ENCODE assay signal across 7 mouse cellular contexts in the genomic region with DNA sequence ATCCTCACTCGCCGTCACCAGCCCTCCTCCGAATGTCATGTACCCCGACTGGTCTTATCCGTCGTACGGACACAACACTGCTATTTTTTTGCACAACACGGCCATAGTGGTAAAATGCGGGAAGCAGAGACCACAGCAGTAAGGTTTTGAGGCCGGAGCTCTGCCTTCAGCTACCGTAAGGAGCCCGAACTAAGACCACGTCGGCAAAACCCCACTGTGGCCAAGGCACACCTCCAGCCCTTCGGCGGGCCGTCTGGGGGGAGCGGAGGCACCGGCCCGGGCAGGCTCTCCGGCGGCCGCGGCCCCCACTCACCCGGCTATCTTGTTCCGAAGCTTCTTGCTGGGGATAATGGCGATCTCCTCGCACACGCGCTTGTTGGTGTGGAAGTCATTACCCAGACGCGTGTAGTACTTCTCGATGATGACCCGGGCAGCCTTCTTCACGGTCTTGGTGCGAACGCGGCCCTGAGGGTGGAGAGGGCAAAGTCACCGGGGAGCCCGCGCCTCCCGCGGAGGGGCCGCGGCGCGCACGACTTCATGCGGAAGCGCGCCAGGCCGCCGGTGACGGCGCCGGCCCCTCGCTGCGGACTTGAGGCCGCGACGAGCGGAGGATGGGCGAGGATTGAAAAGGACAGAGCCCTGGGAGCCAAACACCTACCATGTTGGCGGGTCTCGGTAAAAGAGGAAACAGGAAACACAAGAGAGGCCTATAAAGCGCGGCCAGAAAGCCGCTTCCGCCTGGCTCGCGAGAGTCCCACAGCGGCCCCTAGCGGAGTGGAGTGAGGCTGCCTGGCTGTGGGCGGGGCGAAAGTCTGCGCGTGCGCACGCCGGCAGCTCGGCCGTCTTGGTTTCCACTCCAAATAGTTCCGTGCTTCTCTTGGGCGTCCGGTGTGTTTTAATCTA. TPM values are rescaled to one million over a fixed set of nuclear protein-coding genes. Genes with fewer than 3 reads are reported as not detected.
DNase-seq lines count a peak whose midpoint lies in the region; ATAC-seq lines count a peak whose summit lies in the region.

A gene (minus strand): TSS at position 711 of the 903 bp plus-strand sequence.

- H3K36me3 ChIP-seq in embryonic facial prominence, embryonic 11.5 days (replicated peaks; ENCODE audit: control insufficient read depth, insufficient read depth, low read depth, low read length) = peaks cover 4% of the 10 kb centered on the region
- peaks cover 30% of the 10 kb centered on the region for H3K36me3 ChIP-seq in limb, embryonic 11.5 days (ENCODE audit: control insufficient read depth, insufficient read depth, low read length)
- H3K36me3 ChIP-seq in midbrain, embryonic 14.5 days (ENCODE audit: control insufficient read depth, insufficient read depth, low read length) = peaks cover 32% of the 10 kb centered on the region

- peak within 1 kb of the TSS; percentile 96 for H3K4me3 ChIP-seq in embryonic facial prominence, embryonic 11.5 days (ENCODE audit: low read depth, low read length)
- H3K4me3 ChIP-seq in limb, embryonic 11.5 days (ENCODE audit: low read depth, low read length) = peak within 1 kb of the TSS; percentile 97
- H3K4me3 ChIP-seq in midbrain, embryonic 14.5 days (replicated peaks; ENCODE audit: low read depth, low read length) = peak within 1 kb of the TSS; percentile 82

- H3K4me1 ChIP-seq in embryonic facial prominence, embryonic 11.5 days (ENCODE audit: control insufficient read depth, insufficient read depth, low read length) = no peaks in the 10 kb centered on the region; the same call in none of the 2 replicates
- peaks cover 11% of the 10 kb centered on the region for H3K4me1 ChIP-seq in limb, embryonic 11.5 days (ENCODE audit: control insufficient read depth, insufficient read depth, low read length)
- peaks cover 17% of the 10 kb centered on the region for H3K4me1 ChIP-seq in midbrain, embryonic 14.5 days (ENCODE audit: control insufficient read depth, insufficient read depth, low read length)

- peak; percentile 98 for DNase-seq in adrenal gland, postnatal 14 days
- DNase-seq in embryonic facial prominence, embryonic 11.5 days (ENCODE audit: low spot score) = peak; percentile 94
- DNase-seq in heart, adult 11 months = peak; percentile 99
- DNase-seq in kidney, adult 18-20 months = peak; percentile 99
- peak; percentile 99 for DNase-seq in limb, embryonic 11.5 days (ENCODE audit: low spot score)
- peak; percentile 97 for DNase-seq in midbrain, embryonic 14.5 days
- DNase-seq in spleen, adult 18-20 months = peak; percentile 95 to 99

- peak; percentile 85 for ATAC-seq in embryonic facial prominence, embryonic 11.5 days (replicated peaks; ENCODE audit: insufficient number of reproducible peaks, low FRiP score, low TSS enrichment, low read depth)
- ATAC-seq in limb, embryonic 11.5 days (ENCODE audit: insufficient number of reproducible peaks, low FRiP score, low TSS enrichment, low read depth) = peak; percentile 83
- peak; percentile 92 for ATAC-seq in midbrain, embryonic 14.5 days (ENCODE audit: low FRiP score, low TSS enrichment)

- peak within 1 kb of the TSS; percentile 99 for H3K9ac ChIP-seq in embryonic facial prominence, embryonic 11.5 days (replicated peaks; ENCODE audit: low read length)
- peak within 1 kb of the TSS; percentile 99 for H3K9ac ChIP-seq in limb, embryonic 11.5 days (ENCODE audit: low read length)
- H3K9ac ChIP-seq in midbrain, embryonic 14.5 days (replicated peaks; ENCODE audit: low read length) = peak within 1 kb of the TSS; percentile 93

- peak within 1 kb of the TSS; percentile 83 for H3K27ac ChIP-seq in embryonic facial prominence, embryonic 11.5 days (replicated peaks; ENCODE audit: low read depth, low read length)
- peak within 1 kb of the TSS; percentile 63 for H3K27ac ChIP-seq in limb, embryonic 11.5 days (replicated peaks; ENCODE audit: low read depth, low read length)
- peak within 1 kb of the TSS; percentile 90 for H3K27ac ChIP-seq in midbrain, embryonic 14.5 days (replicated peaks; ENCODE audit: low read depth, low read length)

- peak within 1 kb of the TSS; percentile 50 for H3K4me2 ChIP-seq in embryonic facial prominence, embryonic 11.5 days (ENCODE audit: low read depth, low read length)
- peak within 1 kb of the TSS; percentile 93 for H3K4me2 ChIP-seq in limb, embryonic 11.5 days (ENCODE audit: low read depth, severe bottlenecking)
- peak within 1 kb of the TSS; percentile 90 for H3K4me2 ChIP-seq in midbrain, embryonic 14.5 days (ENCODE audit: low read length)

- H3K27me3 ChIP-seq in embryonic facial prominence, embryonic 11.5 days (ENCODE audit: control insufficient read depth, insufficient read depth, low read length) = no peaks in the 10 kb centered on the region
- H3K27me3 ChIP-seq in limb, embryonic 11.5 days (ENCODE audit: control insufficient read depth, insufficient read depth, low read length) = no peaks in the 10 kb centered on the region
- no peaks in the 10 kb centered on the region for H3K27me3 ChIP-seq in midbrain, embryonic 14.5 days (ENCODE audit: control insufficient read depth, insufficient read depth, low read length)

- H3K9me3 ChIP-seq in embryonic facial prominence, embryonic 11.5 days (replicated peaks; ENCODE audit: control insufficient read depth, low read length) = no peaks in the 10 kb centered on the region
- no peaks in the 10 kb centered on the region for H3K9me3 ChIP-seq in limb, embryonic 11.5 days (ENCODE audit: control insufficient read depth, low read length)
- no peaks in the 10 kb centered on the region for H3K9me3 ChIP-seq in midbrain, embryonic 14.5 days (ENCODE audit: control insufficient read depth, low read length)

- WGBS in embryonic facial prominence, embryonic 11.5 days = under 1% methylated on average over 78 of the region's 85 CpGs
- under 1% methylated on average over 85 of the region's 85 CpGs for WGBS in limb, embryonic 11.5 days
- under 1% methylated on average over 85 of the region's 85 CpGs for WGBS in midbrain, embryonic 14.5 days

RNA-seq across cellular contexts. Expression of the gene that starts here (rescaled TPM):
- 1,182 and 1,388 TPM in 2 replicates for total RNA-seq in adrenal gland, postnatal 14 days (2021)
- 1,234 and 1,235 TPM in 2 replicates for polyA plus RNA-seq in embryonic facial prominence, embryonic 11.5 days (2014; fragmentation: Nextera tagmentation; extraction: Ambion mirVana)
- 1,441 and 1,453 TPM in 2 replicates for polyA plus RNA-seq in limb, embryonic 11.5 days (2014; fragmentation: Nextera tagmentation; extraction: Ambion mirVana)
- 695 and 865 TPM in 2 replicates for polyA plus RNA-seq in midbrain, embryonic 14.5 days (2014; fragmentation: Nextera tagmentation; extraction: Ambion mirVana)

Comparison
In these comparisons a context has a peak if more than half of its experiments do, and no peak if none do; other contexts are left out.
1. Peak in every context shown above with its lines: DNase-seq, ATAC-seq, H3K4me3 ChIP-seq and H3K27ac ChIP-seq.